Mouse (Mus musculus): ENCODE measurements around the gene Arhgef26. TPM values are rescaled to one million over a fixed set of nuclear protein-coding genes. Genes with fewer than 3 reads are reported as not detected.

Gene Arhgef26
- total and polyA plus RNA-seq, 2 experiments: 10.4 to 29.2 TPM

DNA sequence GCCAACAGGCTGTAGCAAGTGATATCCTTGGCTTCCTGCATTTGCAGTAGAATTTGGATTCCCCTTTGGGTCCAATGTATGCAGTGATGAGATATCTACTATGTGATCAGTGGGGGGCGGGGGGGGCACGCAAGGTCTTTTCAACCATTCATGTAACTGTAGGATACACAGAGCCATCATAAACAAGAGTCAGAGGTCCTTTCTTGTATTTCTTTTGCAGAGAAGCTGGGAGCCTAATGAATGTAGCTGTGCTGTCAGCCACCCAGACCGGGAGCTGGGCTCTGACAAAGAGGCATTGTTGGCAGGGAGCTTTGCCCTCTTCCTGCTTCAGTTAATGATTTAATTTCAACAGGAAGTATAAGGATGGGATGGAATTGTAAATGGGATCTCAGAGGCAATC is 116.0 kb downstream of the Arhgef26 start:
- WGBS: 64% methylated on average over 3 of the region's 3 CpGs
- TF ChIP-seq POLR2A (IDR thresholded peaks at IDR 0.05; ENCODE audit: extremely low read depth, insufficient read depth, low read length) (no peak), CTCF (IDR thresholded peaks at IDR 0.05; ENCODE audit: low read depth, low read length) (no peak)
- Histone ChIP-seq H3K27me3 (ENCODE audit: control insufficient read depth, insufficient read depth, low read length) (no peaks in the 10 kb centered on the region), H3K4me1 (ENCODE audit: control insufficient read depth, insufficient read depth, low read length) (no peaks in the 10 kb centered on the region; the same call in 1 of the 2 replicates), H3K4me3 (ENCODE audit: insufficient read depth, low read depth, low read length) (no peak overlapping the region), H3K79me2 (ENCODE audit: control insufficient read depth, insufficient read depth, low read length) (no peaks in the 10 kb centered on the region), H3K36me3 (ENCODE audit: control insufficient read depth, insufficient read depth, low read length) (peaks cover 40% of the 10 kb centered on the region), H3K9ac (ENCODE audit: low read depth, low read length) (no peak overlapping the region), H3K27ac (replicated peaks; ENCODE audit: insufficient read depth, low read depth, low read length) (no peak overlapping the region)
- DNase-seq (ENCODE audit: extremely low read depth, low read depth, low spot score): no peak

DNA sequence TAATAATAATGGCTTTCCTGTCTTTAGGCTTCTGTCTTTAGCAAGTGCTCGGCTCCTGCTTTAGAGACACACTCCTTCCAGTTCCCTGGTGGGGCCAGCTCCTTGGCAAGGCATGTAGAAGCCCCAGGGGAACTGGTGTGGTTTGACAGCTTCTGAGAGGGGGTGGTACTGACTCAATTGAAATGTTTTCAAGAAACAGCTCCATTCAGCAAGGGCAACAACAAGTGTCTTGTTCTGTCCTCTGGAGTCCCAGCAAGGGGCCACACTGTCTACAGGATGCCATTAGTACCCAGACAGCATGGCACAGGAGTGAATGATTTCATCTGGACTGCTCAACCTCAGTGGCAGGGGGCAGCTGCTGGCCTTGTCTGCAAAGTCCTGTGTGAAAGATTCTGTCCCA is 117.7 kb downstream of the Arhgef26 start:
- DNase-seq (ENCODE audit: extremely low read depth, low read depth, low spot score): no peak
- WGBS: 100% methylated on average over 1 of the region's 1 CpGs

DNA sequence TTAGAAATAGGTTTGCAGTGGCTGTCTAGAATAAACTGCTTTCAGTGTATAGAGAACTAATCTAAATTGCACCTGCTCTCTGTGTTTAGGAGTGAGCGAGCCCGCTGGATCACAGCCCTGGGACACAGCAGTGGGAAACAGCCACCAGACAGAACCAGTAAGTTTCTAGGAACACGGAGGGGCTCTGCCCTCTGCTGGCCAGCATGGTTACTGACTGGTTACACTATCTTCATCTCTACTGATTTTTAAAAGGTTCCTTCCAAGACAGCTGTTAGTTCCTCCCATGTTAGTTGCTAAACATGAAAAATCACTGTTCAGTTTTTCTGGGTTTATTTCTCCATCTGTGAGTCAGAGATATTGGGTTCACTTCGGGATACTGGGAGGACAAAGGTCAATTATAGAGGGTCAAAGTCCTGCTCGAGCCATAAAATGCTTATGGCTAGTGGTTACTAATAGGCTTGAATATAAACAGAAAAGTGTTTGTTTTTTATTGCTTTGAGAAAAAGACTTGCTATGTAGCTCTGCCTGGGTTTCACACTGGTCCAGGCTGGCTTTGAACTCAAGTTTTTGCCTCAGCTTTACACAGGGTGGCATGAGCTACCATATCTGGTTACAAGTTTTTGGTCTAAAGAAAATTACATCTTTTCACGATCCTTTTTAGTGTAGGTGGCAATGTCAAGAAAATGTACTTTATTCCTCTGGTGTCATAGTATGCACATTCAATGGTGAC is 120.3 kb downstream of the Arhgef26 start:
- H3K9ac ChIP-seq (ENCODE audit: low read depth, low read length): no peak overlapping the region
- peak; percentile 64 for DNase-seq (ENCODE audit: extremely low read depth, low read depth, low spot score)

More for the DNA sequence above, 117.7 kb downstream of the Arhgef26 start:
- H3K4me3 ChIP-seq (ENCODE audit: insufficient read depth, low read depth, low read length): no peak overlapping the region
- H3K9ac ChIP-seq (ENCODE audit: low read depth, low read length): no peak overlapping the region
- no peaks in the 10 kb centered on the region; the same call in 1 of the 2 replicates for H3K4me1 ChIP-seq (ENCODE audit: control insufficient read depth, insufficient read depth, low read length)
- TF ChIP-seq POLR2A (IDR thresholded peaks at IDR 0.05; ENCODE audit: extremely low read depth, insufficient read depth, low read length) (no peak), CTCF (IDR thresholded peaks at IDR 0.05; ENCODE audit: low read depth, low read length) (no peak)
- no peaks in the 10 kb centered on the region for H3K27me3 ChIP-seq (ENCODE audit: control insufficient read depth, insufficient read depth, low read length)
- no peak overlapping the region for H3K27ac ChIP-seq (replicated peaks; ENCODE audit: insufficient read depth, low read depth, low read length)
- H3K36me3 ChIP-seq (ENCODE audit: control insufficient read depth, insufficient read depth, low read length): peaks cover 48% of the 10 kb centered on the region
- H3K79me2 ChIP-seq (ENCODE audit: control insufficient read depth, insufficient read depth, low read length): no peaks in the 10 kb centered on the region

DNA sequence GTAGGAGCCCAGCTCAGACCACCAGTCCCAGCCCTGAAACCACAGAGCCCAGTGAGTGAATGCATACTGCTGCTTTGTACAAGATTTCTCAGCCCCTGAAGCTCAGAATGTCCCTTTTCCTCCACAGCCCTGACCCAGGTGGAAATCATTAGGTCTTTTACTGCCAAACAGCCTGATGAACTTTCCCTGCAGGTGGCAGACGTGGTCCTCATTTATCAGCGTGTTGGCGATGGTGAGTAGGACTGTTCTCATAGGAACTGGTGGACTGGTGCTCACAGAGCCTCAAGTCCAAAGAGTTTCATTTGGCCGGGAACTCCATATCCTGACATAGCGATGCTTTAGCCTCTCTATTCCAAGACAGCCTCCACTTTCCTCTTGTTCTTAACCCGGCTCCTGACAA is 121.3 kb downstream of the Arhgef26 start:
- no peak for DNase-seq (ENCODE audit: extremely low read depth, low read depth, low spot score)
- TF ChIP-seq POLR2A (IDR thresholded peaks at IDR 0.05; ENCODE audit: extremely low read depth, insufficient read depth, low read length) (no peak), CTCF (IDR thresholded peaks at IDR 0.05; ENCODE audit: low read depth, low read length) (no peak)
- H3K9ac ChIP-seq (ENCODE audit: low read depth, low read length): no peak overlapping the region
- H3K27ac ChIP-seq (replicated peaks; ENCODE audit: insufficient read depth, low read depth, low read length): no peak overlapping the region
- peaks cover 48% of the 10 kb centered on the region for H3K36me3 ChIP-seq (ENCODE audit: control insufficient read depth, insufficient read depth, low read length)
- no peaks in the 10 kb centered on the region for H3K27me3 ChIP-seq (ENCODE audit: control insufficient read depth, insufficient read depth, low read length)
- 88% methylated on average over 6 of the region's 6 CpGs for WGBS
- H3K79me2 ChIP-seq (ENCODE audit: control insufficient read depth, insufficient read depth, low read length): no peaks in the 10 kb centered on the region
- H3K4me3 ChIP-seq (ENCODE audit: insufficient read depth, low read depth, low read length): no peak overlapping the region
- H3K4me1 ChIP-seq (ENCODE audit: control insufficient read depth, insufficient read depth, low read length): no peaks in the 10 kb centered on the region; the same call in 1 of the 2 replicates

More for the DNA sequence above, 120.3 kb downstream of the Arhgef26 start:
- 42% methylated on average over 6 of the region's 6 CpGs for WGBS
- H3K27ac ChIP-seq (replicated peaks; ENCODE audit: insufficient read depth, low read depth, low read length): 0 out of 2 replicates have a peak overlapping the region, but pooled peaks have one; percentile 4
- no peak overlapping the region for H3K4me3 ChIP-seq (ENCODE audit: insufficient read depth, low read depth, low read length)
- no peaks in the 10 kb centered on the region; the same call in 1 of the 2 replicates for H3K4me1 ChIP-seq (ENCODE audit: control insufficient read depth, insufficient read depth, low read length)
- H3K36me3 ChIP-seq (ENCODE audit: control insufficient read depth, insufficient read depth, low read length): peaks cover 50% of the 10 kb centered on the region
- H3K79me2 ChIP-seq (ENCODE audit: control insufficient read depth, insufficient read depth, low read length): no peaks in the 10 kb centered on the region
- H3K27me3 ChIP-seq (ENCODE audit: control insufficient read depth, insufficient read depth, low read length): no peaks in the 10 kb centered on the region
- TF ChIP-seq POLR2A (IDR thresholded peaks at IDR 0.05; ENCODE audit: extremely low read depth, insufficient read depth, low read length) (no peak), CTCF (IDR thresholded peaks at IDR 0.05; ENCODE audit: low read depth, low read length) (peak; percentile 67)

DNA sequence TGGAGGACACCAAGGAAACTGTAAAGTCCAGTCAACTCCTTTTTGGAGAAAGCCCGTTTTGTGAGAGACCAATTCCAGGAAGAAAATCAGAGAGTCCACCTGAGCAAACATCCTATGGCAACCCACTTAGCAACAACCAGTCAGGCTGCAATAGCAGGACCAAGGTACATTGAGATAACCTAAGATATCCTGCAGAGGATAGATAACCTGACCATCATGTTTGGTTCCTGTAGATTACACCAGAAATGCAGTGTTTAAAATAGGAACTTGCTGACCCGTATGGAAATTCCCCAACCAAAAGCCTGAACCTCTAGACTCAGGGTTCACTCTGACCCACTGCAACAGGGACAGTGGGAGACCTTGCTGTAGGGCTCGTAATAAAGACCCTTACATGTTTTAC is 126.1 kb downstream of the Arhgef26 start:
- Histone ChIP-seq H3K79me2 (ENCODE audit: control insufficient read depth, insufficient read depth, low read length) (no peaks in the 10 kb centered on the region), H3K27ac (replicated peaks; ENCODE audit: insufficient read depth, low read depth, low read length) (no peak overlapping the region), H3K4me3 (ENCODE audit: insufficient read depth, low read depth, low read length) (no peak overlapping the region), H3K27me3 (ENCODE audit: control insufficient read depth, insufficient read depth, low read length) (no peaks in the 10 kb centered on the region), H3K4me1 (ENCODE audit: control insufficient read depth, insufficient read depth, low read length) (no peaks in the 10 kb centered on the region; the same call in 1 of the 2 replicates), H3K9ac (ENCODE audit: low read depth, low read length) (no peak overlapping the region), H3K36me3 (ENCODE audit: control insufficient read depth, insufficient read depth, low read length) (peaks cover 67% of the 10 kb centered on the region)
- 74% methylated on average over 3 of the region's 3 CpGs for WGBS
- no peak for DNase-seq (ENCODE audit: extremely low read depth, low read depth, low spot score)
- TF ChIP-seq CTCF (IDR thresholded peaks at IDR 0.05; ENCODE audit: low read depth, low read length) (no peak), POLR2A (IDR thresholded peaks at IDR 0.05; ENCODE audit: extremely low read depth, insufficient read depth, low read length) (no peak)

DNA sequence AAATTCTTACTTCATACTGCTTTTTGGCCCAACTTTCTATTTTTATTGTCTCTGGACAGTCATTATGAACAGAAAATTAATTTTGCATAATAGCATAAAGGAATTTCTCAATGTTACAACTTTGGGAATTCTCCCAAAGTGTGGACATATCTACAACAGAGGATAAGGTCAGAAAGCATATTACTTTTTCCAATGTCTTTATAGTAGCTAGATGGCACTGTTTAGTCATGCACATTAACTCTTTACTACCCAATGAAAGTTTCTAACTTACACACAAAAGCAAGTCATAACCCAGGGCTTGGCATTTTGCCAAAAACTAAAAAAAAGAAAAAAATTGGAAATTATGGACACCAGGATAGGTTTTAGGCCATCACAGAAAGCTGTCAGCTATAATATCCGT is 132.0 kb downstream of the Arhgef26 start:
- Histone ChIP-seq H3K9ac (ENCODE audit: low read depth, low read length) (no peak overlapping the region), H3K4me3 (ENCODE audit: insufficient read depth, low read depth, low read length) (no peak overlapping the region), H3K79me2 (ENCODE audit: control insufficient read depth, insufficient read depth, low read length) (no peaks in the 10 kb centered on the region), H3K36me3 (ENCODE audit: control insufficient read depth, insufficient read depth, low read length) (peaks cover 69% of the 10 kb centered on the region), H3K4me1 (ENCODE audit: control insufficient read depth, insufficient read depth, low read length) (no peaks in the 10 kb centered on the region), H3K27ac (replicated peaks; ENCODE audit: insufficient read depth, low read depth, low read length) (no peak overlapping the region), H3K27me3 (ENCODE audit: control insufficient read depth, insufficient read depth, low read length) (no peaks in the 10 kb centered on the region)
- WGBS: 89% methylated on average over 1 of the region's 1 CpGs
- DNase-seq (ENCODE audit: extremely low read depth, low read depth, low spot score): no peak
- TF ChIP-seq CTCF (IDR thresholded peaks at IDR 0.05; ENCODE audit: low read depth, low read length): no peak

Data from liver, adult 2 months (tissue).